Mouse (Mus musculus) thymus, postnatal 0 days (tissue): Measurements from ENCODE around the gene Krcc1. TPM values are rescaled to one million over a fixed set of nuclear protein-coding genes. Genes with fewer than 3 reads are reported as not detected.
"Not testable (repeated sequence)": the region's sequence is repeated elsewhere in the genome, so short reads cannot be mapped to it uniquely, and the experiment has no call there.

Experiments used
- DNase-seq: peaks from one replicate; pipeline ENCODE4 v3.0.0-alpha.2; 2015; ENCODE audit warnings: low spot score
- polyA plus RNA-seq: library from polyadenylated mRNA; unstranded; fragments of >200 nt; fragmentation: Nextera tagmentation; extraction: Ambion mirVana; gene quantifications from 2 replicates; pipeline ENCODE4 v1.2.1, GENCODE M21; 2015

Gene Krcc1
- polyA plus RNA-seq, 1 experiment from 2014 or later, result 98.4 TPM

GRCm38 (mm10) chr6:71261060-71261459 is 10.4 kb upstream of the Krcc1 start:
- no peak for DNase-seq

DNA sequence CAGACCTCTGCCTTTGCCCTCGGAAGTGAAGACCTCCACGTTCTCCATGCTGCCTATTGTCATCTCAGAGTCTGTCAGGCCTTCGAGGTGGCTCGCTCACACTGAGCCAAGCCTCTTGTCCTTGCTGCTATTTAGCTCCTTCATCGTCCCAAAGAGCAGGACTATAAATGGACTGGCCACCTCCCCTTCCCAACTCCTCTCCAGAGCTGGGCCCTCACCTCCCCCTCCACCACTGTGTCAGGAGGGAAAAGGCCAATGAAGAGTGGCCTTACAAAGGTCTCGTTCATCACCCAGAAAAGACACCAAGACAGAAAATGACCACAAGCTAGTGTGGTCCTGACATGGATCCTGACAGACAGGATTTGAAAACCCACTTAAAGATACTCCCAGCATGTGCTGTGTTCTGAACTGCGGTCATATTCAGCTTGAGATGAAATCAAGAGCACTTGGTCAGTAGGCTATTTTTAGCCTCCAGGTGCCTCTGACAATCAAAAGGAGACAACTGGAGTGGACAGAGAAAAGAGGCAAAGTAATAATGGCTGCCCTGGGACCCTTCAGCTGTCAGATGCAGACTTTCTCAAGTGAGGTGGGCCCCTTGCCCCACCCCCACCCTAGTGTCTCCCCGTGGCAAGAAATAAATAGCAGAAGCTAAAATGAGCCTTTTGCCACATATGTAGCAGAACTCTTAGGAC is 9.2 kb upstream of the Krcc1 start:
- no peak for DNase-seq

GRCm38 (mm10) chr6:71267603-71268002 is 3.9 kb upstream of the Krcc1 start:
- DNase-seq, result not testable (repeated sequence)

DNA sequence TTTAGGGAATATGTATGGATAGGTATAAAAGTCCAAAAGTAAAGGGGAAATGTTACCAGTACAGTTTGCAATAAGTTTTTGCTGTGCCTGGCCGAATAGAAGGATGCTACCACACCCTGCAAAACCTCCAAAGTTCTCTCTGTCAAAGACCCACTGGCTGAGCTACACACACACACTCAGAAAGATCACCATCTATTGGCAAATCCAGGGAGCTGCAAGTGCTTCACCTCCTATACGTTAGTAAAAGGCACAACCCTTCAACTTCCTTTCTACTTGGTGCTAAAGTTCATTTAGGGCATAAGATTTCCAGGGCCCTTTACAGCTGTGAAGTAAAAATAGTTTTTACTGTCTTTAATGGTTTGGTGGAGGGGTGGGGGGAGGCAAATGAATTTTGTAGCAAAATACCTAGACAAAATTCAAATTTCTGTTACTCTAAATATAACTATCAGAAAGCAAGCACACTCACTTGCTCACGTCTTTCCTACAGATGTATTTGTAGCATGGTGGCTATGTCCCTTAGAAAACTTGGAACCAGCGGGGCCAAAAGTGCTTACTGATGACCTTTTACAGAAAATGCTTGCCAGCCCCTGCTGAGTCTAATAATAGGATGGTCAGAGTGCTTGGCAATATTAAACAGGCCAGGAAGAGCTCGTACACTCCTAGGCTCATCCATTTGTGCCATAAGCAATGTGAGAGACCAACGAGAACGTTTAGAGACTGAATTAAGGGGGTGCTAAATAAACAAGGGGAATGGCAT is 2.4 kb upstream of the Krcc1 start:
- peak; percentile 72 for DNase-seq

DNA sequence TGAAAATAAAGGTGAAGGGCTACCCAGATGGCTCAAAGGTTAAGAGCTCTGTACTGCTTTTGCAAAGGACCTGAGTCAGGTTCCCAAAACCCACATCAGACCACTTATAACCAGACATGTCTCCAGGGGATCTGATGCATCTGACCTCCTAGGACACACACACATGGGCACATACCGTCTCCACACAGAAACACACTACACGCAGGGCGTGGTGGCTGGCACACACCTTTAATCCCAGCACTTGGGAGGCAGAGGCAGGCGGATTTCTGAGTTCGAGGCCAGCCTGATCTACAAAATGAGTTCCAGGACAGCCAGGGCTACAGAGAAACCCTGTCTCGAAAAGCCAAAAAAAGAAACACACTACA is 1.8 kb upstream of the Krcc1 start:
- DNase-seq, result not testable (repeated sequence)

DNA sequence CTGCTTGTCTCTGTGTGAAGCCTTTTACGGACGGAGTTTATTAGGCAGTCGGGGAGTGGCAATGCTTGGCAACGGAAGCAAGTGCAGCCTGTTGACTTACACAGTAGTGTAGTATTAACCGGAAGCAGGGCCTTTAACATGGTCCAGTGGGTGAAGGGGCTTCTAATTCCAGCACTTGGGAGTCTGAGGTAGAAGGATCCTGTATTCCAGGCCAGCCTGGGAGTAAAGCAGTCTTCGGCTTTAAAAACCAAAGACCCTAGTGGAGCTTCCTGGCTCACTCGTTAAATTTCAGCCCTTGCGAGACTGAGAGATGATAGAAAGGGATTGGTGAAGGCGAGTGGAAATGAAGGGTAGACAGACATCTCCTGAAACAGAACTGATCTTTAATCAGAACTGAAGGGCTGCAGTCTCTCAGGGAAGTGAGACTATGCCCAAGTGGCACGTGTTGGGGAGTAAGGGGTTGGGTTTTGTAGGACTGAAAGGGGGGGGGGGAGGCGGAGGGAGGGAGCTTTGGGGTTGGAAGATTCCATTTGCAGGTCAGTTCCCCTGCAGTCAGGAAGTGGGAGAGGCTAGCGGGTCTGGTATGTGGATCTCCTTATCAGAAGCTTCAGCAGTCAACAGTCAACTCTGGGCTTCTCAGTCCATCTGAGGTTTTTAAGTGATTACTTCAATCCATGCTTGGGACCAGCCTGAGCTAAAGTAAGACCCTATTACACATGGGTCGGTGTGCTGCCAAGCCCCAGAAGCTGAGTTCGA is 998 bp upstream of the Krcc1 start:
- DNase-seq, result peak; percentile 42

GRCm38 (mm10) chr6:71271057-71271388 is 454 bp upstream of the Krcc1 start:
- no peak for DNase-seq

- DNase-seq, result peak; percentile 10
Measured at GRCm38 (mm10) chr6:71272316-71272741, 852 bp downstream of the Krcc1 start.

DNA sequence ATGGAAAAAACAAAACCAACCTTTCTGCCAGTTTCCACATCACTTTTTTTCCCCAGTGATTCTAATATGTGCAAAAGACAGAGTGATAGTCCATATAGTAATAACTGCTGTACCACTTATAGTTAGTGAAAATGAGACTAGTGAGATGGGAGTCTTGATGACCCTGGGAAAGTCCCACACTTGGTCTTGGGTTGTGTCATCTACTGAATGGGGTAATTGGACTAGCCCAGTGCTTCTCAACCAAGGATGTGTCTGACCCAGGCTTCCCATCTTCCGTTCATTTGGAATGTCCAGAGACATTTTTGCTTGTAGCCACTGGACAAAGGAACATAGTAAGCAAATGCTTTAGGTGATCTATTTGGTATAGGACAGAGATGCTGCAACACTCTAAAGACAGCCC is 2.2 kb downstream of the Krcc1 start:
- no peak for DNase-seq

DNA sequence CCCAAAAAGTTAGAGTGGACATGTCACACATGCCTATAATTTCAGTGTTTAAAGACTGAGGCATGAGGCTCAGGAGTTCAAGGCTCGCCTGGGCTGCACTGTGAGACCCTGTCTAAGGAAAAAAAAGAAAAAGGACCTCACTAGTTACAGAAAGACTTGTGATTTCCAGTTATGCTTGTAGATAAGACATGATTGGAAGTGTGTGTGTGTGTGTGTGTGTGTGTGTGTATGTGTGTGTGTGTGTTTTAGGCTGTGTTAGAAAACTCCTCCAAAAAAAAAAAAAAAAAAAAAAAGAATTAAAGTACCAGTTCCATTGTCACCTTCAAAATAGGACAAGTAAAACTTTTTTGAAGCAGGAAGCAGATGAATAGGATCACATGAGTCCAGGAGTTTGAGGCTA is 3.1 kb downstream of the Krcc1 start:
- no peak for DNase-seq

DNA sequence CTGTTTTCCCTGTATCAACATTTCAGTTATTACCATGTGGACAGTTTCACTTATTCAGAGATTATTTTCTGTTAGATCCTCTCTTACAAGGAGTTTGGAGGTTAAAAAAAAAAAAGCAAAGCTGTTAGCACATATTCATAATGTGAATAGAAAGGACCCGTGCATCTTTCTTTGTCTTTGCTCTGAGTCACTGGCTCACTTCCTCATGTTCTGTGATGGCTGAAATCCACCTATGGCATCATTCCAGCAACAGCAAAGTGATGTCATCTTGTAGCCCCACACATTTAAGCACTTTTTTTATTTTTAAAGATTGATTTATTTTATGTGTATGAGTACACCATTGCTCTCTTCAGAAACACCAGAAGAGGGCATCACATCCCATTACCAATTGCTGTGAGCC is 7.9 kb downstream of the Krcc1 start:
- no peak for DNase-seq

DNA sequence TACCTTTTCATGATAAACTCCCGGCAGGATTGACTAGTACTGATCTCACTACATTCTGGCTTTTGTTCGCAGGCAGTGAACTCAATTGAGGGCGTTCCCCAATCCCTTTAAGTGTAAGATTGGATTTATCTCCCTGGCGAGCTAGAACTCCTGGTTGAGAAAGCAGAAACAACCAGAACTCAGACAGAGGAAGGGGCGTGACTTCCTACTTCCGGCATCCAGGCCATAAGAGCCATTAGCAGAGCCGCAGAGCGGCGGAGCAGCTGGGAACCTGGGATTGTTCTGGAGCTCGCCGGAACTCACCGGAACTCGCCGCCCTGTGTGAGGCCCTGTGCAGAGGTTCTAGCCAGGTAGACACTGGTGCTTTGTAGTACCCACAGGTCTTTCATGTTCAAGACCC is 22.0 kb downstream of the Krcc1 start:
- no peak for DNase-seq

- no peak for DNase-seq
Measured at GRCm38 (mm10) chr6:71295303-71295702, 23.8 kb downstream of the Krcc1 start.

GRCm38 (mm10) chr6:71298051-71298450 is 26.6 kb downstream of the Krcc1 start:
- DNase-seq, result no peak

- DNase-seq, result peak; percentile 78
Measured at GRCm38 (mm10) chr6:71298751-71299150, 27.3 kb downstream of the Krcc1 start.

- DNase-seq, result peak; percentile 92
Measured at GRCm38 (mm10) chr6:71302097-71302731, 30.7 kb downstream of the Krcc1 start.

GRCm38 (mm10) chr6:71307486-71307885 is 36.0 kb downstream of the Krcc1 start:
- DNase-seq, result peak; percentile 87

DNA sequence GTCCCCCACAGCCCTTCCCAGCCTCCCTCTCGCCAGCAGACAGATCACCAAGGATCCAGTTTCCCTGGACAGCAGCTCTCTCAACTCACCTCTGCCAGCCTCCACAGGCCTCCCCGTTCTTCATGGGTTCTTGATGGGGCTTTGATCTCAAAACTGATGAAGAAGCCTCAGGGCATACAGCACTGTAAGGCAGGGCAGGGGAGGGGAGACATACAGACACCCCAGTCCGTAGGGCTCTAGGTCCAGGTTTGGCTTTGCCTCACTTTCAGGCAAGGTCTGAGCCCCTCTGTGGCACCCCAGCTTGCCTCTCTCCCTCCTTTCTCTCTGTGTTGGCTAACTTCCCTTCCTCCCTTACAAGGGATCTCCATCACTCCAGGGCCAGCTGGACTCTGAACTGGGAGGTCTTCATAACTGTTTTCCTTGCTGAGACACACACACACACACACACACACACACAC is 50.4 kb downstream of the Krcc1 start, which contains the start of gene Smyd1:
Gene Smyd1, minus strand, starts transcription at position 408 of the 458 bp plus-strand sequence.
- DNase-seq, result no peak

DNA sequence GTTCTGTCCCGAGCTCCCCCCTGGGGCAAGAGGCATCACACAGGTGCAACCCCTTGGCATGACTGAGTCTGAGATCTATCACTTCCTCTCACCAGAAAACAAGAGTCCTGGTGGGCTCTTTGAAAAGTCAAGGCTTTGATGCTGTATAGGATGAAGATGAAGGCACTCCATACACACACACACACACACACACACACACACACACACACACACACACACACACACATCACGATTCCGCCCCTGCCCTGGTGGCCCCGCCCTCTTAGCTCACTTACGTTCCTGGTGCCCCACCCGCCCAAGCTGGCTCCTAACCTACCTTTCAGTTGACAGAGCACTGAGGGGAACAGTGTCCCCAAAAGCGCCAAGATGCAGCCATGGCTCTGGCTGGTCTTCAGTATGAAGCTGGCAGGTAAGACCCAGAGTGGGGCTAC is 51.0 kb downstream of the Krcc1 start, which contains the start of gene Cd8b1:
Gene Cd8b1, plus strand, starts transcription at position 298 of the 431 bp plus-strand sequence.
- DNase-seq, result peak; percentile 95

- peak; percentile 21 for DNase-seq
Measured at GRCm38 (mm10) chr6:71324816-71325215, 53.3 kb downstream of the Krcc1 start.

DNA sequence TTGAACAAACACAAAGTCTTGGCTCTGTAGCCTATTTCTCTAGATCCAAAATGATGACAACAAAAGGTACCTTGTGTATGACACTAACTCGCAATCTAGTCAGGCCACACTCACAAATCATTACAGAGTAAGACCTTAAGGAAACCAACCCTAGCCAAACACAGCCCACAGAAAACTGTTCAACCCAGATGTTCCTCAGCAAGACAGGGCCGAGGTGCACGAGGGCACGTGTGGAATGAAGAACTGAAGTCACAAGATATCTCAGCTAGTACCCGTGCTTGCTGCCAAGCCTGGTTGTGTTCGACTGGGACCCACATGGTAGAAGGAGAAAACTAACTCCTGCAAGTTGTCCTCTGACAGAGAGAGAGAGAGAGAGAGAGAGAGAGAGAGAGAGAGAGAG is 58.4 kb downstream of the Krcc1 start:
- DNase-seq, result peak; percentile 39
